Mouse (Mus musculus) hindbrain, embryonic 15.5 days (tissue): ENCODE measurements around the gene Clk1. TPM values are rescaled to one million over a fixed set of nuclear protein-coding genes. Genes with fewer than 3 reads are reported as not detected.

Experiments
- ATAC-seq: fragments of 200-750 bp; cut with Nextera tagmentation; 2 replicates; pipeline ENCODE4 v1.8.0; 2017; ENCODE audit warnings: low read depth, moderate number of reproducible peaks, moderate TSS enrichment; ENCODE audit not compliant: low FRiP score
- H3K27ac ChIP-seq: fragments of 300-500 bp; sonication (generic); replicated peaks from 2 replicates; pipeline ENCODE4 v1.5.1; 2015; ENCODE audit warnings: mild to moderate bottlenecking, inconsistent platforms
- H3K27me3 ChIP-seq: fragments of 300-500 bp; sonication (generic); 2 replicates; pipeline ENCODE4 v1.6.1; 2015; ENCODE audit warnings: control low read depth, inconsistent platforms
- H3K36me3 ChIP-seq: fragments of 300-500 bp; sonication (generic); 2 replicates; pipeline ENCODE4 v1.6.1; 2015; ENCODE audit warnings: control low read depth, inconsistent platforms
- H3K4me1 ChIP-seq: fragments of 300-500 bp; sonication (generic); replicated peaks from 2 replicates; pipeline ENCODE4 v1.6.1; 2015; ENCODE audit warnings: control low read depth, inconsistent platforms
- H3K4me2 ChIP-seq: fragments of 300-500 bp; sonication (generic); 2 replicates; pipeline ENCODE4 v1.6.1; 2015; ENCODE audit warnings: moderate library complexity, mild to moderate bottlenecking, inconsistent platforms
- H3K4me3 ChIP-seq: fragments of 300-500 bp; sonication (generic); 2 replicates; pipeline ENCODE4 v1.5.1; 2015; ENCODE audit warnings: mild to moderate bottlenecking, inconsistent platforms
- H3K9ac ChIP-seq: fragments of 300-500 bp; sonication (generic); 2 replicates; pipeline ENCODE4 v1.6.1; 2015; ENCODE audit warnings: inconsistent platforms
- H3K9me3 ChIP-seq: fragments of 300-500 bp; sonication (generic); 2 replicates; pipeline ENCODE4 v1.6.1; 2016; ENCODE audit warnings: control low read depth, inconsistent platforms
- WGBS: fragments of 180-500 bp; shearing (Covaris S2); methylation state at CpG from one replicate; pipeline ENCODE4 v1.1.7; 2015; 5-methylcytosine and 5-hydroxymethylcytosine counted together
- polyA plus RNA-seq: library from polyadenylated mRNA; unstranded; fragments of >200 nt; fragmentation: Nextera tagmentation; extraction: Ambion mirVana; gene quantifications from 2 replicates; pipeline ENCODE4 v1.2.1, GENCODE M21; 2015

The Clk1 gene
- polyA plus RNA-seq, result 145 and 151 TPM in 2 replicates

DNA sequence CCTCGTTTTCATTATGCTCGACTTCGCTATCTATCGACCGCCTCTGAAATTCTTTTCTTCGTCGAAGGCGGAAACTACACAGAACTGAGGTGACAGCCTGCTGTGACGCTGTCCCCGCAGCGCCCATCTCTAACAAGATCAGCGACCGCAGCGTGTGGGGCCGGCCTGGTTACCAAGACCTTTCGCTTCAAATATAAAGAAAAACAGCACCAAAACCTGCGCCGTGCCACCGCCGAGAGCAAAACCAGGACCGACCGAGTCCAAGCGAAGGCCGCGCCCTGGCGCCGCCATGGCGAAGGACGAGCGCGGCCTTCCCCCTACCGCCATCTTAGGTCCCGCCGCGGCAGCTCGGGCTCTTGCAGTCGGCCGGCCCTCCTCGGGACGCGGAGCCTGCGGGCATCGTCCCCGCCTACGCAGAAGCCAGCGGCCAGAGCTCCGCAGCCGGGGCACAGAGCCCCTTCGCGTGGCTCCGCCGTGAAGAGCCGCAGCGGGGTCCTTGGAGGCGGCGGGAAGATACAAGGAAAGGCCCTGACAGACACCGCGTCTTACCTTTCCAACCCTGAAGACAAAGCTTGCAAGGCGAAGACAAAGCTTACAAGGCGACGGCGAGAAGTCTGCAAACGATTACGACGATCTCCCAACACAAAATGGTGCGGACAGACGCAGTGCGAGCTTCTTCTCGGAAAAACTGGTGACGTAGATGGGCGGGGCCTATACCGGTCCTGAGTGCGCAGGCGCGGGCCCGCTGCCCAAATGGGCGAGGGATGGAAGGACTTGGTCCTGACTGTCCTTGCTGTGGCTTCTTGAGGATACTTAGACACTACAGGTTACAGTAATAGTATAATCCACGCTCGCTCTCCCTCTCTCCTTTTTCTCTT is at the start of gene Clk1:
Clk1 (minus strand) TSS at position 696 of the 878 bp plus-strand sequence.
- under 1% methylated on average over 79 of the region's 79 CpGs for WGBS

GRCm38 (mm10) chr1:58465561-58465960 is 41.7 kb upstream of the Clk1 start:
- Histone ChIP-seq H3K4me3 (no peak overlapping the region), H3K4me1 (no peaks in the 10 kb centered on the region), H3K36me3 (peaks cover 78% of the 10 kb centered on the region), H3K9ac (no peak overlapping the region), H3K27me3 (no peaks in the 10 kb centered on the region), H3K9me3 (no peaks in the 10 kb centered on the region), H3K27ac (no peak overlapping the region), H3K4me2 (no peak overlapping the region)
- no peak for ATAC-seq
- WGBS, result 90% methylated on average over 4 of the region's 4 CpGs

More for the DNA sequence above, at the start of gene Clk1:
- Histone ChIP-seq H3K27ac (peak within 1 kb of the TSS; percentile 99), H3K4me1 (peaks cover 22% of the 10 kb centered on the region), H3K9me3 (no peaks in the 10 kb centered on the region), H3K9ac (peak within 1 kb of the TSS; percentile 99), H3K4me3 (peak within 1 kb of the TSS; percentile 90), H3K27me3 (no peaks in the 10 kb centered on the region), H3K36me3 (peaks cover 19% of the 10 kb centered on the region), H3K4me2 (peak within 1 kb of the TSS; percentile 69)
- peak; percentile 96 for ATAC-seq

- Histone ChIP-seq H3K4me1 (no peaks in the 10 kb centered on the region), H3K36me3 (peaks cover 78% of the 10 kb centered on the region), H3K9ac (no peak overlapping the region), H3K4me3 (no peak overlapping the region), H3K27ac (no peak overlapping the region), H3K4me2 (no peak overlapping the region), H3K27me3 (no peaks in the 10 kb centered on the region), H3K9me3 (no peaks in the 10 kb centered on the region)
- WGBS, result 98% methylated on average over 4 of the region's 4 CpGs
- no peak for ATAC-seq
Observed at GRCm38 (mm10) chr1:58465042-58465441, 41.2 kb upstream of the Clk1 start.

DNA sequence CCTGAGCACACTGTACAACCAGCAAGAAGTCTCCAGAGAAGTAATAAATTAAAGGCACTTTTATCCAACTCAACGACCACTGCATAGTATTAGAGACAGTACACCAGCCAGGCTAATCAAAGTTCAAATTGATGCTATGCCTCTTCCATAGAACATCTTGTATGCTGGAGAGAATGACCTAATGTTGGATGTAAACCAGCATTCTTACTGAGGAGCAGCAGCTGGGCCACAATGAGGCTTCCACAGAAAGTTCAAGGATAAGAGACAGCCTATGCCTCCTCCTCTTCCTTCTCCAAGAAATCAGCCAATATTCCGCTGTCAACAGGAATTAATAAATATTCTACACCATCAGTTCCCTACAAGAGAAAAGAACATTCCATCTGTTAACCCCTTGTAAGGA is 40.1 kb upstream of the Clk1 start:
- Histone ChIP-seq H3K4me1 (no peaks in the 10 kb centered on the region), H3K4me3 (no peak overlapping the region), H3K36me3 (peaks cover 69% of the 10 kb centered on the region), H3K27ac (no peak overlapping the region), H3K27me3 (no peaks in the 10 kb centered on the region), H3K9me3 (no peaks in the 10 kb centered on the region), H3K4me2 (no peak overlapping the region), H3K9ac (no peak overlapping the region)
- no peak for ATAC-seq
- WGBS, result 83% methylated on average over 2 of the region's 2 CpGs

DNA sequence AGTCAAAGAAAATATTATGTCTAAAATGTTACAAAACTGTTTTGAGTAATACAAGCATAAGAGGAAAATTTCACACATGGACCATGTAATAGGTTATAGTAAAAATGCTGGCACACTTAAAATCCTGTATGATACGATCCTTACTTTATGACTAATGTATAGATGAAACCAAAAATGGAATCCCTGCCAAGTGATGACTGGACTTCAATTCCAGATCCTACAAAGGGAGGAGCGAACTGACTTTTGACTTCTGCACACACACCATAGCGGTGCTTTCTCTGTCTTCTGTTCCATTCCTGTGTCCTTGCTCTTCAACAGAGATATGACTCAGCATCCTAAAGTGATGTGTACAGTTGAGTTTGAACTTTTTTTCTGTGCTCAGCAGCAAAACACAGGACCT is 36.7 kb upstream of the Clk1 start:
- no peak overlapping the region for H3K27ac ChIP-seq
- H3K36me3 ChIP-seq, result peaks cover 76% of the 10 kb centered on the region
- no peaks in the 10 kb centered on the region for H3K9me3 ChIP-seq
- no peak overlapping the region for H3K4me2 ChIP-seq
- H3K27me3 ChIP-seq, result no peaks in the 10 kb centered on the region
- H3K4me3 ChIP-seq, result no peak overlapping the region
- WGBS, result 95% methylated on average over 3 of the region's 3 CpGs
- ATAC-seq, result no peak
- no peaks in the 10 kb centered on the region for H3K4me1 ChIP-seq
- no peak overlapping the region for H3K9ac ChIP-seq

DNA sequence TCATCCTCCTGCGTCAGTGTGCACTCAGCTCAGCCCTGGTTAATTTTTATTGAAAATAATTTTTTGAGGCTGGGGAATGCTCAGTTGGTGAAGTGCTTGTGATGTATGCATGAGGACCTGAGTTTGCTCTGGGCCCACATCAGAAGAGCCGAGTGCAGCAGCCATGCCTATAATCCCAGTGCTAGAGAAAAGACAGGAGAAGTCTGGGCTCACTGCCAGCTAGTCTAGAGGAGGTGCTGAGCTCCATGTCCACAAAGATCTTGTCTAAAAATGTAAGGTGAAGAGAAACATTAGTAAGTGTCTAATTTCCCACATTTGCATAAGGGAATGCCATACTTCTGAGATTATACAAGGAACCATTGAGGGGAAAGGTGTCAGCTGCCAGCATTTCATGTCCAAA is 35.0 kb upstream of the Clk1 start:
- 77% methylated on average over 2 of the region's 2 CpGs for WGBS
- H3K9me3 ChIP-seq, result no peaks in the 10 kb centered on the region
- H3K4me3 ChIP-seq, result no peak overlapping the region
- H3K4me2 ChIP-seq, result no peak overlapping the region
- no peak overlapping the region for H3K9ac ChIP-seq
- no peaks in the 10 kb centered on the region for H3K4me1 ChIP-seq
- no peak overlapping the region for H3K27ac ChIP-seq
- H3K27me3 ChIP-seq, result no peaks in the 10 kb centered on the region
- no peak for ATAC-seq
- peaks cover 74% of the 10 kb centered on the region for H3K36me3 ChIP-seq

DNA sequence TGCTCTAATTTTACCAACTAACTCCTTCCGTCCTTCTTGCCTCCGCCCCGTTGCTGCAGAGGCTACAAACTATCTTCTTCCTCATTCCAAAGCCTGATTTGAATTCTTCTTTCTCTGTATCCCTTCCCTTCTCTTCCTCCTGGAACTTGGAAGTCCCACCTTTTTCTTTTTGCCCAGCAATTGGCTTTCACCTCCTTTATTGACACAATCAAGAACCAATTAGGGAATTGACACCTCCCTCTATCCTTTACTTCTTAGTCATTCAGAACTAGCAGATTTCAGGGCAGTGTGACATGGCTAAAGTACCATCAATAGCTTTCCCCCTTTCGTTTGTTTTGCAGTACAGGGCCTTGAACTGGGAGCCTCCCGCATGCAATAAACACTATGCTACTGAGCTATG is 34.3 kb upstream of the Clk1 start:
- H3K9ac ChIP-seq, result no peak overlapping the region
- no peaks in the 10 kb centered on the region for H3K9me3 ChIP-seq
- 97% methylated on average over 5 of the region's 5 CpGs for WGBS
- H3K27me3 ChIP-seq, result no peaks in the 10 kb centered on the region
- peaks cover 73% of the 10 kb centered on the region for H3K36me3 ChIP-seq
- no peak overlapping the region for H3K4me2 ChIP-seq
- H3K27ac ChIP-seq, result no peak overlapping the region
- H3K4me3 ChIP-seq, result no peak overlapping the region
- ATAC-seq, result no peak
- no peaks in the 10 kb centered on the region for H3K4me1 ChIP-seq

DNA sequence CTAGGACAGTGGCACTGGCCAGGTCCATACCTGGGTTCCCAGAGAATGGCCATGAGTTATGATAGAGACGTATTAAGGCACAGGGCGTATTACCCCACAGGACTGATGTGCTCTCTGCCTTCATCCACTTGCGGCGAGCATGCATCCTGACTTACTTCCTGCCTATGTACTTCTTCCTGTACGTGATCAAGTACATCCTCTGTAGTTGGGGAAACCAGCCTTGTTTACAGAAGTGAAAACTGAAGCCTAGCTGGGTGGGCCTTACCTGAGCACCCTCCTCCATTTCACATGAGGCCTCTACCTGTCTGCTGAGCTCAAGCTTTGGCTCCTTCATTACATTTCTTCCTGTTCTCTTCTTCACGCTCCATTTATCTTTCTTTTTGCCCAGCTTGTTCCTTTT is 30.4 kb upstream of the Clk1 start:
- Histone ChIP-seq H3K27ac (no peak overlapping the region), H3K4me3 (no peak overlapping the region), H3K9me3 (no peaks in the 10 kb centered on the region), H3K4me2 (no peak overlapping the region), H3K4me1 (no peaks in the 10 kb centered on the region), H3K9ac (no peak overlapping the region), H3K27me3 (no peaks in the 10 kb centered on the region), H3K36me3 (peaks cover 70% of the 10 kb centered on the region)
- no peak for ATAC-seq
- 89% methylated on average over 6 of the region's 6 CpGs for WGBS

- H3K9me3 ChIP-seq, result no peaks in the 10 kb centered on the region
- H3K4me3 ChIP-seq, result no peak overlapping the region
- no peak overlapping the region for H3K27ac ChIP-seq
- 88% methylated on average over 7 of the region's 7 CpGs for WGBS
- ATAC-seq, result no peak
- peaks cover 34% of the 10 kb centered on the region for H3K36me3 ChIP-seq
- H3K4me2 ChIP-seq, result no peak overlapping the region
- H3K4me1 ChIP-seq, result peaks cover 25% of the 10 kb centered on the region
- no peaks in the 10 kb centered on the region for H3K27me3 ChIP-seq
- H3K9ac ChIP-seq, result no peak overlapping the region
Observed at GRCm38 (mm10) chr1:58448396-58448795, 24.5 kb upstream of the Clk1 start.

DNA sequence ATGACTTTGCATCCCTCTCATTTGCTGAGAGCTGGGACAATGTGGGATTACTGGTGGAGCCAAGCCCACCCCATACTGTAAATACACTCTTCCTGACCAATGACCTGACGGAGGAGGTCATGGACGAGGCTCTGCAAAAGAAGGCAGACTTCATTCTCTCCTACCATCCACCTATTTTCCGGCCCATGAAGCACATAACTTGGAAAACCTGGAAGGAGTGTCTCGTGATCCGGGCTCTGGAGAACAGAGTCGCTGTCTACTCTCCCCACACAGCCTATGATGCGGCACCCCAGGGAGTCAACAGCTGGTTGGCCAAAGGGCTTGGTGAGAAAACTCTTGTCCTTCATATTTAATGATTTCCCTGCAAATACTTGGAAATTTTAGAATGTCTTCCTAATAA is 23.9 kb upstream of the Clk1 start:
- no peak for ATAC-seq
- 93% methylated on average over 7 of the region's 7 CpGs for WGBS
- no peaks in the 10 kb centered on the region for H3K27me3 ChIP-seq

DNA sequence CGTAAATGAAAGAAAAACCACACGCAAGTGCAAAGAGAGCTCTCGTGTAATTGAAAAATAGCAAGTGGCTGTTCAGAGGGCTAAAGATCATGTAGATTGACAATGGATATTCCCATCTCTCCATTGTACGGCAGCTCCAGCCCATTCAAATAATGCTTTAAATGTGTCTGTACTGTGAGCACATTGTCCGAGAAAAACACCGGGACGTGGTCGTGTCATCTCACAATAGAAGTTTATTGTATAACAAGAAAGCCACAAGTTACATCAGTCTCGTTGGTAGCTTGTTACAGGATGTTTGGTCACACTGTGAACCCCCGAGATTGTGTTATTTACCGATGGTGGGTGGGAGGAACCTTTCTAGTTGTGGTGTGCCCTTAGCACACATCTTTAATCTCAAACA is 22.0 kb upstream of the Clk1 start:
- WGBS, result 6% methylated on average over 11 of the region's 11 CpGs
- peak overlapping the region; percentile 84 for H3K4me2 ChIP-seq
- H3K27me3 ChIP-seq, result no peaks in the 10 kb centered on the region
- H3K4me3 ChIP-seq, result peak overlapping the region; percentile 72
- ATAC-seq, result no peak
- peak overlapping the region; percentile 86 for H3K9ac ChIP-seq
- peaks cover 25% of the 10 kb centered on the region for H3K4me1 ChIP-seq
- no peaks in the 10 kb centered on the region for H3K9me3 ChIP-seq
- H3K36me3 ChIP-seq, result peaks cover 23% of the 10 kb centered on the region
- peak overlapping the region; percentile 88 for H3K27ac ChIP-seq

More for the DNA sequence above, 23.9 kb upstream of the Clk1 start:
- Histone ChIP-seq H3K4me3 (no peak overlapping the region), H3K9ac (no peak overlapping the region), H3K36me3 (peaks cover 28% of the 10 kb centered on the region), H3K4me2 (no peak overlapping the region), H3K9me3 (no peaks in the 10 kb centered on the region), H3K4me1 (peaks cover 25% of the 10 kb centered on the region), H3K27ac (no peak overlapping the region)

DNA sequence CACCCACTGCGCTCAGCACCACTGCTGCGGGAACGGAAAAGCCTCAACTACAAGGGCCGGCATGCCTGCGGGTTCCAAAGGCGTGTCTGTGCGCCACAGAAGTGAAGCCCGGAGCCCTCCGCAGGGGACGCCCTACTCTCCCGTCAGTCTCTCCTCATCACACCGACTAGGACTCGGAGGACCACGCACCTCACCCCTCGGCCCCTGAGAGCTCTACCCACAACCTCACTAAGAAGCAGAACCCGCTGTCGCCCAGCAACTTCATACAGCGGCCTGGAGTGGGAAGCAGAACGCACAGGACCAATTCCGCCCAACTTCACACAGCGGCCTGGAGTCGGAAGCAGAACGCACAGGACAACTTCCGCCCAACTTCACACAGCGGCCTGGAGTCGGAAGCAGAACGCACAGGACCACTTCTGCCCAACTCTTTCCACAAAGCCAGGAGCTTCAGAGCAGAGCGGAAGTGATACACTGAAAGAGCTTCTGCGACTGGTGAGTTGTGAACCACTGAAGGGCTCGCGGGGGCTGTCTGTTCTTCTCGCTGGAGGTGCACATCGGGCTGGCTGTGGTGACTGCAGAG is 21.4 kb upstream of the Clk1 start, which contains the start of the genes Nif3l1 and Ppil3:
Nif3l1 (plus strand) TSS at position 9 of the 580 bp plus-strand sequence.
Ppil3 (minus strand) TSS at position 344 of the 580 bp plus-strand sequence.
- Histone ChIP-seq H3K27me3 (no peaks in the 10 kb centered on the region), H3K9me3 (no peaks in the 10 kb centered on the region), H3K27ac (peak within 1 kb of the TSS; percentile 88), H3K36me3 (peaks cover 22% of the 10 kb centered on the region), H3K4me1 (peaks cover 25% of the 10 kb centered on the region), H3K9ac (peak within 1 kb of the TSS; percentile 86), H3K4me3 (peak within 1 kb of the TSS; percentile 72), H3K4me2 (peak within 1 kb of the TSS; percentile 84)
- ATAC-seq, result peak; percentile 99
- under 1% methylated on average over 33 of the region's 33 CpGs for WGBS
